ENCODE assay signal across 11 mouse cellular contexts in genomic region chr5:111639476-111640287, GRCm38 (mm10).
DNase-seq lines count a peak whose midpoint lies in the region; ATAC-seq and TF ChIP-seq lines count a peak whose summit lies in the region.
"Had no signal": no experiment of that assay in that cellular context is flagged by ENCODE, and none has a peak within 500 bp of the region (broad histone marks: within the 10 kb centered on the region; RNA-seq: fewer than 3 reads in every experiment).

No protein-coding gene starts in this region.

- peak overlapping the region; percentile 28; the same call in 1 of the 2 replicates for H3K4me2 ChIP-seq in heart, embryonic 15.5 days
- peak overlapping the region; percentile 38 for H3K4me2 ChIP-seq in embryonic facial prominence, embryonic 11.5 days (ENCODE audit: low read depth, low read length)
- H3K4me2 ChIP-seq in hindbrain, embryonic 13.5 days, result peak overlapping the region; percentile 43
- peak overlapping the region; percentile 47 for H3K4me2 ChIP-seq in midbrain, embryonic 12.5 days (replicated peaks)

- intact Hi-C loops in heart, postnatal 10 days (cut with DNase I), result no loop called here

- no peaks in the 10 kb centered on the region for H3K9me3 ChIP-seq in heart, embryonic 15.5 days (replicated peaks)
- H3K9me3 ChIP-seq in embryonic facial prominence, embryonic 11.5 days (replicated peaks; ENCODE audit: control insufficient read depth, low read length), result no peaks in the 10 kb centered on the region
- H3K9me3 ChIP-seq in hindbrain, embryonic 13.5 days, result no peaks in the 10 kb centered on the region
- no peaks in the 10 kb centered on the region for H3K9me3 ChIP-seq in midbrain, embryonic 12.5 days

- TF ChIP-seq CTCF in cerebellum, adult 2 months (IDR thresholded peaks at IDR 0.05; ENCODE audit: borderline replicate concordance, insufficient read depth, low read depth, low read length), result no peak

- no peak overlapping the region for H3K4me3 ChIP-seq in heart, embryonic 15.5 days
- 0 out of 2 replicates have a peak overlapping the region, but pooled peaks have one; percentile 5 for H3K4me3 ChIP-seq in embryonic facial prominence, embryonic 11.5 days (ENCODE audit: low read depth, low read length)
- H3K4me3 ChIP-seq in hindbrain, embryonic 13.5 days, result no peak overlapping the region
- peak overlapping the region; percentile 13; the same call in 1 of the 2 replicates for H3K4me3 ChIP-seq in midbrain, embryonic 12.5 days
- H3K4me3 ChIP-seq in cerebellum, adult 2 months (replicated peaks; ENCODE audit: insufficient read depth, low read depth, low read length), result no peak overlapping the region
- H3K4me3 ChIP-seq: erythroblast, embryonic 14.5 days; myocyte had no signal

- no peak overlapping the region for H3K27ac ChIP-seq in heart, embryonic 15.5 days
- no peak overlapping the region for H3K27ac ChIP-seq in embryonic facial prominence, embryonic 11.5 days (replicated peaks; ENCODE audit: low read depth, low read length)
- peak overlapping the region; percentile 58 for H3K27ac ChIP-seq in hindbrain, embryonic 13.5 days
- no peak overlapping the region for H3K27ac ChIP-seq in midbrain, embryonic 12.5 days (replicated peaks)
- no peak overlapping the region for H3K27ac ChIP-seq in cerebellum, adult 2 months (ENCODE audit: insufficient read depth, low read length)

- peaks cover 9% of the 10 kb centered on the region; the same call in 1 of the 2 replicates for H3K4me1 ChIP-seq in heart, embryonic 15.5 days (replicated peaks)
- H3K4me1 ChIP-seq in embryonic facial prominence, embryonic 11.5 days (ENCODE audit: control insufficient read depth, insufficient read depth, low read length), result no peaks in the 10 kb centered on the region
- peaks cover 46% of the 10 kb centered on the region for H3K4me1 ChIP-seq in hindbrain, embryonic 13.5 days (replicated peaks)
- H3K4me1 ChIP-seq in midbrain, embryonic 12.5 days, result peaks cover 35% of the 10 kb centered on the region
- H3K4me1 ChIP-seq in cerebellum, adult 2 months (ENCODE audit: control insufficient read depth, insufficient read depth, low read length), result no peaks in the 10 kb centered on the region

- no peak for DNase-seq in heart, postnatal 10 days
- DNase-seq in embryonic facial prominence, embryonic 11.5 days (ENCODE audit: low spot score), result no peak
- DNase-seq in cerebellum, adult 2 months, result no peak
- DNase-seq in frontal cortex, postnatal 25 days (ENCODE audit: low spot score in 2 of 2), result no peak
- DNase-seq in adrenal gland, postnatal 25 days, result no peak

- peaks cover 54% of the 10 kb centered on the region for H3K27me3 ChIP-seq in heart, embryonic 15.5 days
- H3K27me3 ChIP-seq in embryonic facial prominence, embryonic 11.5 days (ENCODE audit: control insufficient read depth, insufficient read depth, low read length), result no peaks in the 10 kb centered on the region
- H3K27me3 ChIP-seq in hindbrain, embryonic 13.5 days, result peaks cover 26% of the 10 kb centered on the region; the same call in 1 of the 2 replicates
- peaks cover 54% of the 10 kb centered on the region for H3K27me3 ChIP-seq in midbrain, embryonic 12.5 days
- H3K27me3 ChIP-seq in cerebellum, adult 2 months (ENCODE audit: control insufficient read depth, insufficient read depth, low read length), result no peaks in the 10 kb centered on the region; the same call in 1 of the 2 replicates
- H3K27me3 ChIP-seq: CH12.LX had no signal

- no peak for ATAC-seq in heart, embryonic 15.5 days (replicated peaks; ENCODE audit: insufficient number of reproducible peaks, insufficient read depth, low FRiP score, low read depth)
- ATAC-seq in embryonic facial prominence, embryonic 11.5 days (replicated peaks; ENCODE audit: insufficient number of reproducible peaks, low FRiP score, low TSS enrichment, low read depth), result no peak
- no peak; the same call in 1 of the 2 replicates for ATAC-seq in hindbrain, embryonic 13.5 days (ENCODE audit: low FRiP score)
- no peak for ATAC-seq in midbrain, embryonic 12.5 days (ENCODE audit: low FRiP score, low read depth)

- H3K9ac ChIP-seq in heart, embryonic 15.5 days, result no peak overlapping the region
- H3K9ac ChIP-seq in embryonic facial prominence, embryonic 11.5 days (replicated peaks; ENCODE audit: low read length), result peak overlapping the region; percentile 54
- H3K9ac ChIP-seq in hindbrain, embryonic 13.5 days, result no peak overlapping the region
- H3K9ac ChIP-seq in midbrain, embryonic 12.5 days (replicated peaks), result no peak overlapping the region; the same call in 1 of the 2 replicates

- no peaks in the 10 kb centered on the region for H3K36me3 ChIP-seq in heart, embryonic 15.5 days
- H3K36me3 ChIP-seq in embryonic facial prominence, embryonic 11.5 days (replicated peaks; ENCODE audit: control insufficient read depth, insufficient read depth, low read depth, low read length), result no peaks in the 10 kb centered on the region
- H3K36me3 ChIP-seq in hindbrain, embryonic 13.5 days, result no peaks in the 10 kb centered on the region
- no peaks in the 10 kb centered on the region for H3K36me3 ChIP-seq in midbrain, embryonic 12.5 days

- no peak for TF ChIP-seq POLR2A in cerebellum, adult 2 months (IDR thresholded peaks at IDR 0.05; ENCODE audit: borderline replicate concordance, insufficient read depth, low read length)

- 12% methylated on average over 29 of the region's 29 CpGs for WGBS in heart, embryonic 15.5 days
- WGBS in embryonic facial prominence, embryonic 11.5 days, result 11% methylated on average over 29 of the region's 29 CpGs
- WGBS in hindbrain, embryonic 13.5 days, result 3% methylated on average over 29 of the region's 29 CpGs
- 4% methylated on average over 28 of the region's 29 CpGs for WGBS in midbrain, embryonic 12.5 days
- 16% methylated on average over 29 of the region's 29 CpGs for WGBS in cerebellum, adult 2 months

Comparison
In these comparisons a context has a peak if more than half of its experiments do, and no peak if none do; other contexts are left out.
1. H3K4me3 ChIP-seq: peak in embryonic facial prominence, embryonic 11.5 days (single experiment) and midbrain, embryonic 12.5 days (single experiment); none in heart, embryonic 15.5 days (single experiment), hindbrain, embryonic 13.5 days (single experiment) and cerebellum, adult 2 months (single experiment).
2. Peak in every context shown above with its lines, with median percentiles within 50 percentile points of each other: H3K4me2 ChIP-seq.